Mouse (Mus musculus): ENCODE data around the gene Vmn1r115. TPM values are rescaled to one million over a fixed set of nuclear protein-coding genes. Genes with fewer than 3 reads are reported as not detected.
"Not testable (repeated sequence)": the region's sequence is repeated elsewhere in the genome, so short reads cannot be mapped to it uniquely, and the experiment has no call there.

The Vmn1r115 gene
- not detected in 2 replicates for total RNA-seq (2014; rRNA removed)
- not detected in 2 replicates for polyA plus RNA-seq (2015; fragmentation: Nextera tagmentation; extraction: Ambion mirVana)

GRCm38 (mm10) chr7:20844885-20845284, at the start of gene Vmn1r115:
Vmn1r115 (minus strand) TSS chr7:20844985.
- not testable (repeated sequence) for H3K4me3 ChIP-seq (ENCODE audit: low read depth, low read length); H3K4me1 ChIP-seq (ENCODE audit: insufficient read depth); H3K27ac ChIP-seq (ENCODE audit: low read depth, low read length); DNase-seq; H3K27me3 ChIP-seq (ENCODE audit: insufficient read depth, low read length); ATAC-seq; H3K4me2 ChIP-seq (ENCODE audit: low read depth); H3K9ac ChIP-seq; H3K36me3 ChIP-seq (ENCODE audit: insufficient read depth); H3K9me3 ChIP-seq (ENCODE audit: low read length)
- WGBS = 100% methylated on average over 1 of the region's 3 CpGs

GRCm38 (mm10) chr7:20884021-20884420, 39.2 kb upstream of the Vmn1r115 start, which contains the start of gene Vmn1r117:
Vmn1r117 (minus strand) TSS chr7:20884121.
- H3K4me1 ChIP-seq (ENCODE audit: insufficient read depth); H3K27me3 ChIP-seq (ENCODE audit: insufficient read depth, low read length); H3K36me3 ChIP-seq (ENCODE audit: insufficient read depth); H3K27ac ChIP-seq (ENCODE audit: low read depth, low read length); H3K9me3 ChIP-seq (ENCODE audit: low read length); H3K9ac ChIP-seq; H3K4me3 ChIP-seq (ENCODE audit: low read depth, low read length); H3K4me2 ChIP-seq (ENCODE audit: low read depth); ATAC-seq; DNase-seq: not testable (repeated sequence)
- WGBS = no CpG with 5 or more reads among the region's 2 CpGs

- H3K9me3 ChIP-seq (ENCODE audit: low read length); ATAC-seq; H3K36me3 ChIP-seq (ENCODE audit: insufficient read depth); H3K4me3 ChIP-seq (ENCODE audit: low read depth, low read length); H3K27ac ChIP-seq (ENCODE audit: low read depth, low read length); H3K27me3 ChIP-seq (ENCODE audit: insufficient read depth, low read length); H3K9ac ChIP-seq; DNase-seq; H3K4me1 ChIP-seq (ENCODE audit: insufficient read depth); H3K4me2 ChIP-seq (ENCODE audit: low read depth): not testable (repeated sequence)
- WGBS = 55% methylated on average over 3 of the region's 3 CpGs
Measured at GRCm38 (mm10) chr7:20871956-20872355, 27.2 kb upstream of the Vmn1r115 start, which contains the start of gene Vmn1r116. Vmn1r116 (plus strand) TSS chr7:20872256.

GRCm38 (mm10) chr7:20812086-20812485, 32.7 kb downstream of the Vmn1r115 start, which contains the start of gene Vmn1r114:
Vmn1r114 (minus strand) TSS chr7:20812186.
- H3K4me1 ChIP-seq (ENCODE audit: insufficient read depth); H3K9me3 ChIP-seq (ENCODE audit: low read length); ATAC-seq; H3K9ac ChIP-seq; H3K4me2 ChIP-seq (ENCODE audit: low read depth); H3K27me3 ChIP-seq (ENCODE audit: insufficient read depth, low read length); H3K36me3 ChIP-seq (ENCODE audit: insufficient read depth); H3K27ac ChIP-seq (ENCODE audit: low read depth, low read length); H3K4me3 ChIP-seq (ENCODE audit: low read depth, low read length); DNase-seq: not testable (repeated sequence)
- WGBS = no CpG with 5 or more reads among the region's 5 CpGs

Other genes with a start within 250 kb of the Vmn1r115 start
- gene Gm4513, start 246.0 kb downstream of the Vmn1r115 start, total RNA-seq (2014; rRNA removed) = not detected in 2 replicates
- gene Gm4513, start 246.0 kb downstream of the Vmn1r115 start, polyA plus RNA-seq (2015; fragmentation: Nextera tagmentation; extraction: Ambion mirVana) = not detected in 2 replicates
- not detected in 2 replicates for gene Vmn1r107, start 176.1 kb downstream of the Vmn1r115 start, total RNA-seq (2014; rRNA removed)
- gene Vmn1r107, start 176.1 kb downstream of the Vmn1r115 start, polyA plus RNA-seq (2015; fragmentation: Nextera tagmentation; extraction: Ambion mirVana) = not detected in 2 replicates
- gene Vmn1r111, start 141.8 kb downstream of the Vmn1r115 start, total RNA-seq (2014; rRNA removed) = not detected in 2 replicates
- not detected in 2 replicates for gene Vmn1r111, start 141.8 kb downstream of the Vmn1r115 start, polyA plus RNA-seq (2015; fragmentation: Nextera tagmentation; extraction: Ambion mirVana)
- gene Gm10668, start 114.4 kb downstream of the Vmn1r115 start, total RNA-seq (2014; rRNA removed) = not detected in 2 replicates
- not detected in 2 replicates for gene Gm10668, start 114.4 kb downstream of the Vmn1r115 start, polyA plus RNA-seq (2015; fragmentation: Nextera tagmentation; extraction: Ambion mirVana)
- not detected in 2 replicates for gene Vmn1r112, start 73.8 kb downstream of the Vmn1r115 start, total RNA-seq (2014; rRNA removed)
- gene Vmn1r112, start 73.8 kb downstream of the Vmn1r115 start, polyA plus RNA-seq (2015; fragmentation: Nextera tagmentation; extraction: Ambion mirVana) = not detected in 2 replicates
- not detected in 2 replicates for gene Vmn1r113, start 57.7 kb downstream of the Vmn1r115 start, total RNA-seq (2014; rRNA removed)
- gene Vmn1r113, start 57.7 kb downstream of the Vmn1r115 start, polyA plus RNA-seq (2015; fragmentation: Nextera tagmentation; extraction: Ambion mirVana) = not detected in 2 replicates
- gene Vmn1r114, start 32.8 kb downstream of the Vmn1r115 start, total RNA-seq (2014; rRNA removed) = not detected in 2 replicates
- not detected in 2 replicates for gene Vmn1r114, start 32.8 kb downstream of the Vmn1r115 start, polyA plus RNA-seq (2015; fragmentation: Nextera tagmentation; extraction: Ambion mirVana)
- not detected in 2 replicates for gene Vmn1r116, start 27.3 kb upstream of the Vmn1r115 start, total RNA-seq (2014; rRNA removed)
- gene Vmn1r116, start 27.3 kb upstream of the Vmn1r115 start, polyA plus RNA-seq (2015; fragmentation: Nextera tagmentation; extraction: Ambion mirVana) = not detected in 2 replicates
- not detected in 2 replicates for gene Vmn1r117, start 39.1 kb upstream of the Vmn1r115 start, total RNA-seq (2014; rRNA removed)
- gene Vmn1r117, start 39.1 kb upstream of the Vmn1r115 start, polyA plus RNA-seq (2015; fragmentation: Nextera tagmentation; extraction: Ambion mirVana) = not detected in 2 replicates
- not detected in 2 replicates for gene Vmn1r118, start 67.4 kb upstream of the Vmn1r115 start, total RNA-seq (2014; rRNA removed)
- not detected in 2 replicates for gene Vmn1r118, start 67.4 kb upstream of the Vmn1r115 start, polyA plus RNA-seq (2015; fragmentation: Nextera tagmentation; extraction: Ambion mirVana)
- gene Vmn1r119, start 167.5 kb upstream of the Vmn1r115 start, total RNA-seq (2014; rRNA removed) = not detected in 2 replicates
- gene Vmn1r119, start 167.5 kb upstream of the Vmn1r115 start, polyA plus RNA-seq (2015; fragmentation: Nextera tagmentation; extraction: Ambion mirVana) = not detected in 2 replicates
- gene Vmn1r120, start 208.8 kb upstream of the Vmn1r115 start, total RNA-seq (2014; rRNA removed) = not detected in 2 replicates
- gene Vmn1r120, start 208.8 kb upstream of the Vmn1r115 start, polyA plus RNA-seq (2015; fragmentation: Nextera tagmentation; extraction: Ambion mirVana) = not detected in 2 replicates

Data from forebrain, postnatal 0 days (tissue).